Comparison of ENCODE assay signal across 10 mouse cellular contexts in the genomic region with DNA sequence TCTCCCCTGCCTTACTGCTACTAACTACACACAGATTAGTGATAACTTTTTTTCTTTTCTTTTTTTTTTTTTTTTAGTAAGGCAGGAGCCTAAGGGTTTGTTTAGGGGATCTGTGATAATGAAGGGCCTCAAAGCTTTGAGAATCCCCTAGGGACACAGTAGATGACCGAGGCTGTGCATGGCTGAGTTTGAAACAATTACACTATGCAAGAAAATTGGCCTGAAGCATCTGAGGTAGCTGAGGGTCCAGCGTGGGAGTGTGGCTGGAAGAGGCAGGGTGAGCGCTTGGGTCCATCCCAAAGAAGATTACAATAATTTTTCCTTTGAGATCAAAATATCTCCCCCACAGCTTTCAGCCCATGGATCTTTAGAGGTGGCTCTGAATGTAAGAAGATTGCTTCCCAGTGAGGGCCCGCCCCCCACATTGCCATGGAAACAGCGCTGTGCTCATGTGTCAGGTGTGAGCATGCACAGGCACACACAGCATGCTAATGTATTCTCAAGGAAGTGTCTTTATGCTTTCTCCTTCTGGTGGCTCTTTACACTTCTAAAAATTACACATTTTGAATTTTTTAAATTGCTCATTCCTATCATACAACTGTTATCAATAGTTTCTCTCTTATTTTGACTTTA. TPM values are rescaled to one million over a fixed set of nuclear protein-coding genes. Genes with fewer than 3 reads are reported as not detected.
DNase-seq lines count a peak whose midpoint lies in the region; ATAC-seq and TF ChIP-seq lines count a peak whose summit lies in the region.
"Had no signal": no experiment of that assay in that cellular context is flagged by ENCODE, and none has a peak within 500 bp of the region (broad histone marks: within the 10 kb centered on the region; RNA-seq: fewer than 3 reads in every experiment).

No protein-coding gene starts in this region.

- no peak overlapping the region for H3K4me2 ChIP-seq in neural tube, embryonic 12.5 days (replicated peaks)
- H3K4me2 ChIP-seq in midbrain, embryonic 16.5 days (ENCODE audit: low read length) = peak overlapping the region; percentile 36
- no peak overlapping the region for H3K4me2 ChIP-seq in kidney, embryonic 15.5 days
- H3K4me2 ChIP-seq in liver, embryonic 12.5 days = no peak overlapping the region

- no peak overlapping the region for H3K27ac ChIP-seq in neural tube, embryonic 12.5 days
- peak overlapping the region; percentile 21; the same call in 1 of the 2 replicates for H3K27ac ChIP-seq in layer of hippocampus, adult 2 months
- peak overlapping the region; percentile 81 for H3K27ac ChIP-seq in midbrain, embryonic 16.5 days (ENCODE audit: low read length)
- H3K27ac ChIP-seq in kidney, embryonic 15.5 days = no peak overlapping the region
- H3K27ac ChIP-seq in liver, embryonic 12.5 days = no peak overlapping the region

- peak; percentile 58; the same call in 1 of the 2 replicates for ATAC-seq in neural tube, embryonic 12.5 days (ENCODE audit: low FRiP score, low read depth)
- ATAC-seq in midbrain, embryonic 16.5 days = peak; percentile 96
- no peak for ATAC-seq in kidney, embryonic 15.5 days (replicated peaks; ENCODE audit: low FRiP score)
- ATAC-seq in liver, embryonic 12.5 days = no peak

- DNase-seq in neural tube, embryonic 10.5 days (ENCODE audit: extremely low spot score, low spot score) = no peak
- peak; percentile 44 to 79 for DNase-seq in layer of hippocampus, adult 2 months (ENCODE audit: low spot score in 2 of 2)
- peak; percentile 58 to 80 for DNase-seq in thymus, postnatal 36 days
- DNase-seq in c-Kit-positive CD71-positive TER-119-positive erythroid progenitor cells, embryonic 14.5 days (ENCODE audit: low spot score) = no peak

- no peak overlapping the region for H3K9ac ChIP-seq in neural tube, embryonic 12.5 days
- H3K9ac ChIP-seq in midbrain, embryonic 16.5 days (ENCODE audit: low read depth, low read length) = no peak overlapping the region
- no peak overlapping the region for H3K9ac ChIP-seq in kidney, embryonic 15.5 days
- no peak overlapping the region for H3K9ac ChIP-seq in liver, embryonic 12.5 days

- no peak overlapping the region for H3K4me3 ChIP-seq in neural tube, embryonic 12.5 days
- H3K4me3 ChIP-seq in layer of hippocampus, adult 2 months = no peak overlapping the region
- no peak overlapping the region for H3K4me3 ChIP-seq in midbrain, embryonic 16.5 days (ENCODE audit: low read depth, low read length)
- no peak overlapping the region for H3K4me3 ChIP-seq in kidney, embryonic 15.5 days (replicated peaks)
- H3K4me3 ChIP-seq in liver, embryonic 12.5 days = no peak overlapping the region
- H3K4me3 ChIP-seq: megakaryocyte, embryonic 14.5 days had no signal

- TF ChIP-seq CTCF in layer of hippocampus, adult 2 months (conservative IDR thresholded peaks at IDR 0.05) = no peak

- H3K4me1 ChIP-seq in neural tube, embryonic 12.5 days = peaks cover 3% of the 10 kb centered on the region; the same call in 1 of the 2 replicates
- H3K4me1 ChIP-seq in midbrain, embryonic 16.5 days (ENCODE audit: control insufficient read depth, insufficient read depth, low read length) = peaks cover 13% of the 10 kb centered on the region
- no peaks in the 10 kb centered on the region for H3K4me1 ChIP-seq in kidney, embryonic 15.5 days
- no peaks in the 10 kb centered on the region for H3K4me1 ChIP-seq in liver, embryonic 12.5 days

- H3K27me3 ChIP-seq in neural tube, embryonic 12.5 days (replicated peaks) = no peaks in the 10 kb centered on the region
- H3K27me3 ChIP-seq in midbrain, embryonic 16.5 days (ENCODE audit: control insufficient read depth, insufficient read depth, low read depth, low read length) = no peaks in the 10 kb centered on the region
- no peaks in the 10 kb centered on the region for H3K27me3 ChIP-seq in kidney, embryonic 15.5 days
- H3K27me3 ChIP-seq in liver, embryonic 12.5 days (replicated peaks) = no peaks in the 10 kb centered on the region
- H3K27me3 ChIP-seq: CH12.LX had no signal

- WGBS in neural tube, embryonic 12.5 days = 70% methylated on average over 5 of the region's 5 CpGs
- 23% methylated on average over 5 of the region's 5 CpGs for WGBS in midbrain, embryonic 16.5 days
- 62% methylated on average over 5 of the region's 5 CpGs for WGBS in kidney, embryonic 15.5 days
- 65% methylated on average over 5 of the region's 5 CpGs for WGBS in liver, embryonic 12.5 days (ENCODE audit: insufficient replicate concordance)

- H3K9me3 ChIP-seq in neural tube, embryonic 12.5 days = no peaks in the 10 kb centered on the region
- H3K9me3 ChIP-seq in midbrain, embryonic 16.5 days (replicated peaks; ENCODE audit: control insufficient read depth, low read length, poor library complexity, severe bottlenecking) = no peaks in the 10 kb centered on the region
- no peaks in the 10 kb centered on the region for H3K9me3 ChIP-seq in kidney, embryonic 15.5 days (replicated peaks)
- no peaks in the 10 kb centered on the region for H3K9me3 ChIP-seq in liver, embryonic 12.5 days (replicated peaks)
- H3K9me3 ChIP-seq: megakaryocyte, embryonic 14.5 days had no signal

- H3K36me3 ChIP-seq in neural tube, embryonic 12.5 days = no peaks in the 10 kb centered on the region
- no peaks in the 10 kb centered on the region for H3K36me3 ChIP-seq in midbrain, embryonic 16.5 days (ENCODE audit: control insufficient read depth, insufficient read depth, low read length)
- H3K36me3 ChIP-seq in kidney, embryonic 15.5 days = no peaks in the 10 kb centered on the region
- no peaks in the 10 kb centered on the region for H3K36me3 ChIP-seq in liver, embryonic 12.5 days

RNA-seq across cellular contexts. Expression of a gene that starts 31.5 kb away (rescaled TPM):
- 4.4 and 4.7 TPM in 2 replicates for polyA plus RNA-seq in neural tube, embryonic 12.5 days (2016; fragmentation: Nextera tagmentation; extraction: Ambion mirVana)
- 10 to 100 TPM; 23.1 to 24.6 TPM for total RNA-seq in layer of hippocampus, adult 2 months (2021)
- polyA plus RNA-seq in midbrain, embryonic 16.5 days (2015; fragmentation: Nextera tagmentation; extraction: Ambion mirVana) = 6.2 and 6.4 TPM in 2 replicates
- polyA plus RNA-seq in kidney, embryonic 15.5 days (2015; fragmentation: Nextera tagmentation; extraction: Ambion mirVana) = 4.1 and 4.3 TPM in 2 replicates
- 2.9 and 3.2 TPM in 2 replicates for polyA plus RNA-seq in liver, embryonic 12.5 days (2016; fragmentation: Nextera tagmentation; extraction: Ambion mirVana)

Comparison
In these comparisons a context has a peak if more than half of its experiments do, and no peak if none do; other contexts are left out.
1. ATAC-seq: peak in neural tube, embryonic 12.5 days (single experiment) and midbrain, embryonic 16.5 days (single experiment); none in kidney, embryonic 15.5 days (single experiment) and liver, embryonic 12.5 days (single experiment).
2. H3K27ac ChIP-seq: peak in layer of hippocampus, adult 2 months (single experiment) and midbrain, embryonic 16.5 days (single experiment); none in neural tube, embryonic 12.5 days (single experiment), kidney, embryonic 15.5 days (single experiment) and liver, embryonic 12.5 days (single experiment).
3. DNase-seq: peak in layer of hippocampus, adult 2 months (2 of 2) and thymus, postnatal 36 days (2 of 2); none in neural tube, embryonic 10.5 days (single experiment) and c-Kit-positive CD71-positive TER-119-positive erythroid progenitor cells, embryonic 14.5 days (single experiment).